Mouse (Mus musculus): ENCODE data around the gene Gm49342.

DNA sequence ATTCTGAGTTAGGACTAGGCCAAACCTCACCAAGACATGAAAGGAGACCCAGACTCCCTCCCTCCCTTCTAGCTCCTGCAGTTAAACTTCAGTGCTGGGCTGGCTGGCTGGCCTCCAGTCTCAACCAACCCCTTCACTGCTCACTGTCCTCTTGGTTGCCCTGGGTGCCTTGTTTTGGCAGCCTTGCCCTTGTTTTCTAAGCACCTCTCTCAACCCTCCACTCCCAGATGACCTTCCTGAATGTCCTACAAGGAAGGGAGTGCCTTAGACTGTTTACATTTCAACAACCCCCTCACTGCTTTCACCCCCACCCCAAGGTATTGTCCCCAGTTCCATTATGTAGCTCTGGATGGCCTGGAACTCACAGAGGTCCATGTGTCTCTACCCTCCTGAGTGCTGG lies 35.3 kb downstream of the Gm49342 start:
- TF ChIP-seq CTCF (IDR thresholded peaks at IDR 0.05; ENCODE audit: borderline replicate concordance, insufficient read depth, low read length) (no peak), POLR2A (IDR thresholded peaks at IDR 0.05; ENCODE audit: low read depth, low read length) (no peak)

All from embryonic fibroblast, embryonic 13.5 days (primary cell).